Mouse (Mus musculus) heart, embryonic 12.5 days (tissue): ENCODE data around the gene Inpp4a. TPM values are rescaled to one million over a fixed set of nuclear protein-coding genes. Genes with fewer than 3 reads are reported as not detected.

ENCODE experiments used
- ATAC-seq: fragments of 200-750 bp; cut with Nextera tagmentation; 2 replicates; pipeline ENCODE4 v1.8.0; 2017; ENCODE audit warnings: moderate TSS enrichment, moderate library complexity; ENCODE audit not compliant: insufficient number of reproducible peaks, low FRiP score
- H3K27ac ChIP-seq: fragments of 300-500 bp; sonication (generic); 2 replicates; pipeline ENCODE4 v1.5.1; 2016; ENCODE audit warnings: mild to moderate bottlenecking, moderate library complexity; ENCODE audit not compliant: poor library complexity, severe bottlenecking
- H3K27me3 ChIP-seq: fragments of 300-500 bp; sonication (generic); replicated peaks from 2 replicates; pipeline ENCODE4 v1.6.1; 2016; ENCODE audit warnings: mild to moderate bottlenecking, moderate library complexity
- H3K36me3 ChIP-seq: fragments of 300-500 bp; sonication (generic); 2 replicates; pipeline ENCODE4 v1.6.1; 2016; ENCODE audit warnings: mild to moderate bottlenecking, moderate library complexity
- H3K4me1 ChIP-seq: fragments of 300-500 bp; sonication (generic); replicated peaks from 2 replicates; pipeline ENCODE4 v1.6.1; 2016; ENCODE audit warnings: mild to moderate bottlenecking
- H3K4me2 ChIP-seq: fragments of 300-500 bp; sonication (generic); 2 replicates; pipeline ENCODE4 v1.6.1; 2016; ENCODE audit warnings: mild to moderate bottlenecking, moderate library complexity
- H3K4me3 ChIP-seq: fragments of 300-500 bp; sonication (generic); 2 replicates; pipeline ENCODE4 v1.5.1; 2016; ENCODE audit warnings: mild to moderate bottlenecking
- H3K9ac ChIP-seq: fragments of 300-500 bp; sonication (generic); 2 replicates; pipeline ENCODE4 v1.6.1; 2016; ENCODE audit warnings: mild to moderate bottlenecking, moderate library complexity
- H3K9me3 ChIP-seq: fragments of 300-500 bp; sonication (generic); replicated peaks from 2 replicates; pipeline ENCODE4 v1.6.1; 2016; ENCODE audit warnings: mild to moderate bottlenecking, moderate library complexity
- WGBS: fragments of 180-500 bp; shearing (Covaris S2); methylation state at CpG from one replicate; pipeline ENCODE4 v1.1.7; 2016; 5-methylcytosine and 5-hydroxymethylcytosine counted together
- polyA plus RNA-seq: library from polyadenylated mRNA; unstranded; fragments of >200 nt; fragmentation: Nextera tagmentation; extraction: Ambion mirVana; gene quantifications from 2 replicates; pipeline ENCODE4 v1.2.1, GENCODE M21; 2016

The Inpp4a gene
- polyA plus RNA-seq, 1 experiment from 2014 or later = 15.4 TPM

- ATAC-seq = no peak
- WGBS = 40% methylated on average over 5 of the region's 5 CpGs
Measured at GRCm38 (mm10) chr1:37324569-37324968, 24.9 kb downstream of the Inpp4a start.

GRCm38 (mm10) chr1:37327311-37327710 is 27.6 kb downstream of the Inpp4a start:
- peaks cover 10% of the 10 kb centered on the region; the same call in 1 of the 2 replicates for H3K36me3 ChIP-seq
- no peak for ATAC-seq
- no peak overlapping the region for H3K4me2 ChIP-seq
- H3K4me3 ChIP-seq = no peak overlapping the region
- no peak overlapping the region for H3K27ac ChIP-seq
- H3K4me1 ChIP-seq = peaks cover 18% of the 10 kb centered on the region
- H3K9ac ChIP-seq = no peak overlapping the region
- no peaks in the 10 kb centered on the region for H3K27me3 ChIP-seq
- 52% methylated on average over 4 of the region's 4 CpGs for WGBS
- H3K9me3 ChIP-seq = peaks cover 7% of the 10 kb centered on the region

More at GRCm38 (mm10) chr1:37324569-37324968, 24.9 kb downstream of the Inpp4a start:
- peaks cover 10% of the 10 kb centered on the region; the same call in 1 of the 2 replicates for H3K36me3 ChIP-seq
- no peak overlapping the region for H3K4me3 ChIP-seq
- H3K4me1 ChIP-seq = 0 out of 2 replicates have a peak, but pooled peaks cover 2% of the 10 kb centered on the region
- H3K27ac ChIP-seq = no peak overlapping the region
- no peak overlapping the region for H3K4me2 ChIP-seq
- no peak overlapping the region for H3K9ac ChIP-seq
- no peaks in the 10 kb centered on the region for H3K27me3 ChIP-seq
- H3K9me3 ChIP-seq = peaks cover 7% of the 10 kb centered on the region

- Histone ChIP-seq H3K9ac (no peak overlapping the region), H3K9me3 (peaks cover 7% of the 10 kb centered on the region), H3K36me3 (peaks cover 10% of the 10 kb centered on the region; the same call in 1 of the 2 replicates), H3K4me3 (no peak overlapping the region), H3K4me1 (peaks cover 24% of the 10 kb centered on the region), H3K27ac (no peak overlapping the region), H3K4me2 (no peak overlapping the region), H3K27me3 (no peaks in the 10 kb centered on the region)
- 90% methylated on average over 3 of the region's 3 CpGs for WGBS
- ATAC-seq = no peak
Measured at GRCm38 (mm10) chr1:37329132-37329531, 29.5 kb downstream of the Inpp4a start.

DNA sequence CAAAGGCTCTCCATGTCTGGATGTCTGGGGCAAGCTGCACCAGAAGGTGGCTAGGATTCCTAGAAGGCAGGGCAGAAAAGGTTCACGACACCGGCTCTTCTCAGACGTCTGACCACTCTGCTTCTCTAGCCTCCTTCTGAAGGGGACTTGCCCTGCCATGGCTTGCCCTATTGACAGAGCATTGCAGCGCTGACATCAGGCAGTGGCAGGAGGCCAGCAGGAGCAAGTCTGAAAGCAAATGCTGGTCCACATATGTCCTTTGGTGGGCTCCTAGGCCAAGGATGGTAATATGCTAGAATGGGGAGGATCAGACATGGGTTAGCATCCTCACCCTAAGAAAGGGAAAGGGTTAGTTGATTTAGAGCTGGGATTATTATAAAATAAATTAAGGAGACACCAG is 30.2 kb downstream of the Inpp4a start:
- Histone ChIP-seq H3K27me3 (no peaks in the 10 kb centered on the region), H3K4me3 (no peak overlapping the region), H3K9me3 (peaks cover 7% of the 10 kb centered on the region), H3K27ac (no peak overlapping the region), H3K4me1 (peaks cover 24% of the 10 kb centered on the region), H3K9ac (no peak overlapping the region), H3K4me2 (no peak overlapping the region), H3K36me3 (peaks cover 10% of the 10 kb centered on the region; the same call in 1 of the 2 replicates)
- WGBS = 82% methylated on average over 4 of the region's 4 CpGs
- no peak for ATAC-seq

GRCm38 (mm10) chr1:37332756-37333155 is 33.1 kb downstream of the Inpp4a start:
- H3K4me2 ChIP-seq = no peak overlapping the region
- ATAC-seq = no peak
- H3K27ac ChIP-seq = no peak overlapping the region
- peaks cover 7% of the 10 kb centered on the region for H3K9me3 ChIP-seq
- no peak overlapping the region for H3K4me3 ChIP-seq
- no peaks in the 10 kb centered on the region for H3K27me3 ChIP-seq
- WGBS = 81% methylated on average over 3 of the region's 3 CpGs
- peaks cover 34% of the 10 kb centered on the region for H3K4me1 ChIP-seq
- H3K36me3 ChIP-seq = peaks cover 10% of the 10 kb centered on the region; the same call in 1 of the 2 replicates
- H3K9ac ChIP-seq = no peak overlapping the region

DNA sequence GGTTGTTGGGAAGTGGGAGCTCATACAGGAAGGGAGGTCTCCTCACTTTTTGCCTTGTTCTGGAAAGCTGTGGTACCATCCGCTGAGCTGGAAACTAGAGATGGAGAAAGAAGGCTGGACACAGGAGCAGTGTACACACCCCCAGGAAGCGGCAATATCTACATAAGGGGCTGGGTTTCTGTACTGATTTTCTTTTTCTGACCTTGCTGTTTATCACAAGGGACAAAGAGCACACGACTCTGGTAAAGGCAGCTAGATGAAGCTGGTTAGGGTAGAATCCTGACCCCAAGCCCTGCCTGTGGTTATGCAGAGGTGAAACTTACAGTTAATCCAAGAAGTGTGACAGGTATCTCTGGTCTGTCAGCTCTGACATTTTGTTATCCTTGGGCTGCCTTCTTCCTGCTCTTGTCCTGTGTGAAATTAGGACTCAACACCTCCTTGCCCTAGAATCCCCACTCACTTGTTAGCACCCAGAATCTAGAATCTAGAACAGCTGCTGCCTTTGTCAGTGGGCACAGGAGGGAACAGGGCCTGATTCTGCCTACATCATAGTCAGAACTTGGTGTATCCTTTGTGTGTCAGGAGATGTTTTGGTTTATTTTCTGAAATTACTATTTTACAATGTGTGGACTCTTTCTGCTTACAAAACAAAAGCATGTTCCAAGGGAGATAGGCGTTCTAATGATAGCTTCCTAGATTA is 34.2 kb downstream of the Inpp4a start:
- Histone ChIP-seq H3K27ac (no peak overlapping the region), H3K9ac (no peak overlapping the region), H3K4me2 (no peak overlapping the region), H3K4me1 (peaks cover 35% of the 10 kb centered on the region), H3K27me3 (no peaks in the 10 kb centered on the region), H3K36me3 (0 out of 2 replicates have a peak, but pooled peaks cover 4% of the 10 kb centered on the region), H3K9me3 (peaks cover 5% of the 10 kb centered on the region), H3K4me3 (no peak overlapping the region)
- no peak for ATAC-seq
- WGBS = 65% methylated on average over 4 of the region's 4 CpGs

DNA sequence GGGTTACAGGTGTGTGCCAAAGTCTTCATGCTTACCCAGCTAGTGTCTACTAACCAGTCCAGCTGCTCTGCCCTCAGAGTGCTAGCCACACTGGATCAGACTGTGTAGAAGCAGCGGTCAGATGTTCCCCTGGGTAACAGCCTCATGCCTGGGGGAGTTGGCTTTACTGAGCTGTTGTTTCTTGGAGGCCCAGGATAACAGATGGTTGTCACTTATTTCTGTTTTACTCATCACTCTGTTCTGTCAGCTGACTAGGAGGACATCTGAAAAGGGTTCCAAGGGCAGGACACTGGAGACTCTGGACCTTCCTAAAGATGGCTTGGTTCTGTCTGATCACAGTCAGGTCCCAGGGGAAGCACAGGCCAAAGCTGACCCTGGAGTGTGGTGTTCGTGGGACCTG is 36.4 kb downstream of the Inpp4a start:
- Histone ChIP-seq H3K9me3 (no peaks in the 10 kb centered on the region), H3K36me3 (no peaks in the 10 kb centered on the region), H3K9ac (no peak overlapping the region), H3K27ac (no peak overlapping the region), H3K4me3 (no peak overlapping the region), H3K27me3 (no peaks in the 10 kb centered on the region), H3K4me2 (no peak overlapping the region), H3K4me1 (peaks cover 30% of the 10 kb centered on the region)
- WGBS = 80% methylated on average over 2 of the region's 2 CpGs
- ATAC-seq = no peak

- H3K36me3 ChIP-seq = no peaks in the 10 kb centered on the region
- no peak overlapping the region for H3K4me3 ChIP-seq
- no peak for ATAC-seq
- WGBS = 27% methylated on average over 2 of the region's 2 CpGs
- H3K27me3 ChIP-seq = no peaks in the 10 kb centered on the region
- H3K27ac ChIP-seq = no peak overlapping the region
- peaks cover 29% of the 10 kb centered on the region for H3K4me1 ChIP-seq
- H3K4me2 ChIP-seq = no peak overlapping the region
- H3K9me3 ChIP-seq = no peaks in the 10 kb centered on the region
- H3K9ac ChIP-seq = no peak overlapping the region
Measured at GRCm38 (mm10) chr1:37336794-37337193, 37.1 kb downstream of the Inpp4a start.

- Histone ChIP-seq H3K27me3 (no peaks in the 10 kb centered on the region), H3K4me3 (no peak overlapping the region), H3K4me1 (peaks cover 30% of the 10 kb centered on the region), H3K9me3 (no peaks in the 10 kb centered on the region), H3K36me3 (no peaks in the 10 kb centered on the region), H3K4me2 (no peak overlapping the region), H3K9ac (no peak overlapping the region), H3K27ac (no peak overlapping the region)
- 54% methylated on average over 9 of the region's 9 CpGs for WGBS
- ATAC-seq = no peak
Measured at GRCm38 (mm10) chr1:37337273-37337672, 37.6 kb downstream of the Inpp4a start.

DNA sequence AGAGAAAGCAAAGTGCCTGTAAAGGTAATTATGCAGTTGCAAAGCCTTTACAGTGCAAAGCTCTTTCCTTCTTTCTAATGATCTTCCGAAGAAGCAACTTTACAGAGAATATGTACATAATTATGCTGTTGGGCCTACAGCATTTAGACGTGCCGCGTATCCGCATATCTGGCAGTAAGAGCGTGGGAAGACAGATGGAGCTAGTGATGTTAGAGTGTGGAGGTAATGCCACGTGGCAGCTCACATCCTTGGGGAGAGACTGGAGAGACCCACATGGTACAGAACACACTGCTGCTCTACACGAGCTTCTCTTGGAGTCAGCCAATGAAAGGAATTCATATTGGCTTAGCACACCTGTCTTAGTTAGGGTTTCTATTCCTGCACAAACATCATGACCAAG is 39.5 kb downstream of the Inpp4a start:
- no peaks in the 10 kb centered on the region for H3K9me3 ChIP-seq
- H3K36me3 ChIP-seq = no peaks in the 10 kb centered on the region
- H3K4me2 ChIP-seq = no peak overlapping the region
- H3K27ac ChIP-seq = no peak overlapping the region
- peaks cover 31% of the 10 kb centered on the region for H3K4me1 ChIP-seq
- no peak for ATAC-seq
- no peak overlapping the region for H3K9ac ChIP-seq
- no peak overlapping the region for H3K4me3 ChIP-seq
- no peaks in the 10 kb centered on the region for H3K27me3 ChIP-seq
- WGBS = 90% methylated on average over 8 of the region's 8 CpGs

- Histone ChIP-seq H3K4me1 (peaks cover 31% of the 10 kb centered on the region), H3K9ac (no peak overlapping the region), H3K36me3 (no peaks in the 10 kb centered on the region), H3K27ac (no peak overlapping the region), H3K9me3 (no peaks in the 10 kb centered on the region), H3K4me2 (no peak overlapping the region), H3K27me3 (no peaks in the 10 kb centered on the region), H3K4me3 (no peak overlapping the region)
- no peak for ATAC-seq
- 78% methylated on average over 5 of the region's 5 CpGs for WGBS
Measured at GRCm38 (mm10) chr1:37341347-37341746, 41.7 kb downstream of the Inpp4a start.

DNA sequence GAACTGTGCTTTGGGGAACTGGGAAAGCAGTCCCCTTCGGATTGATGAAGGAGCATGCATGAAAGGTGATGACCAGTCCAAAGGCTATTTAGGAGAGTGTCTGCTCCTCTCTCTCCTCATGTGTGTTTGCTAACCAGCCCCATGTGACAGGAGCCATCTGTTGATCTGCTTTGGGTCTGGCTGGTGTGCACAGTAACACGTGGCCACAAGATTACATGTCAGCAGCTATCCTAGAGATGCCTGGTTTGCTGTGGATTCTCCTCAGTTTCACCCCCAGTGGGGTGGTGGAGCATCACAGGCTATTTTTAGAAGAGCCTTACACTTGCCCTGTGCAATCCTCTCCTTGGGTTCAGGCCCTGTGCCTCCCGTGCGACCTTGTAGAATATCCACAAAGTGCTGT is 42.2 kb downstream of the Inpp4a start:
- no peak overlapping the region for H3K27ac ChIP-seq
- WGBS = 30% methylated on average over 4 of the region's 4 CpGs
- peak; percentile 48; the same call in 1 of the 2 replicates for ATAC-seq

More for the DNA sequence above, 42.2 kb downstream of the Inpp4a start:
- Histone ChIP-seq H3K9me3 (no peaks in the 10 kb centered on the region), H3K4me3 (no peak overlapping the region), H3K4me1 (peaks cover 27% of the 10 kb centered on the region), H3K4me2 (no peak overlapping the region), H3K27me3 (no peaks in the 10 kb centered on the region), H3K36me3 (no peaks in the 10 kb centered on the region), H3K9ac (no peak overlapping the region)
